Mouse (Mus musculus) liver, postnatal 0 days (tissue): ENCODE results near the gene Zfp644.

Experiments
- CTCF ChIP-seq: sonication (generic); IDR thresholded peaks from 2 replicates; pipeline ENCODE4 v1.5.1; 2016; ENCODE audit warnings: antibody characterized with exemption, low read depth
- EP300 ChIP-seq: IDR thresholded peaks from 2 replicates; pipeline ENCODE4 v1.6.1; 2016; ENCODE audit warnings: antibody characterized with exemption, low read depth, mild to moderate bottlenecking

GRCm38 (mm10) chr5:106711870-106712277 lies 14.8 kb upstream of the Zfp644 start:
- no peak for TF ChIP-seq CTCF
- TF ChIP-seq EP300 = no peak
